Mouse (Mus musculus) splenic B cell, adult 2 months (primary cell): ENCODE measurements around the gene Fam57a.
A peak's percentile ranks its signal among the peaks of the same experiment; 100 is the strongest.

Experiments
- DNase-seq: peaks from one replicate; pipeline ENCODE4 v3.0.0-alpha.2; 2011; ENCODE audit warnings: low read depth, low spot score
- H3K27me3 ChIP-seq: 2 replicates; pipeline ENCODE4 v1.6.1; 2012; ENCODE audit warnings: mild to moderate bottlenecking, low read length, moderate library complexity, mixed read lengths; ENCODE audit not compliant: control insufficient read depth, poor library complexity, insufficient read depth, severe bottlenecking
- H3K36me3 ChIP-seq: 2 replicates; pipeline ENCODE4 v1.6.1; 2012; ENCODE audit warnings: mild to moderate bottlenecking, low read length, moderate library complexity, mixed read lengths; ENCODE audit not compliant: control insufficient read depth, poor library complexity, insufficient read depth, severe bottlenecking

Gene Fam57a

DNA sequence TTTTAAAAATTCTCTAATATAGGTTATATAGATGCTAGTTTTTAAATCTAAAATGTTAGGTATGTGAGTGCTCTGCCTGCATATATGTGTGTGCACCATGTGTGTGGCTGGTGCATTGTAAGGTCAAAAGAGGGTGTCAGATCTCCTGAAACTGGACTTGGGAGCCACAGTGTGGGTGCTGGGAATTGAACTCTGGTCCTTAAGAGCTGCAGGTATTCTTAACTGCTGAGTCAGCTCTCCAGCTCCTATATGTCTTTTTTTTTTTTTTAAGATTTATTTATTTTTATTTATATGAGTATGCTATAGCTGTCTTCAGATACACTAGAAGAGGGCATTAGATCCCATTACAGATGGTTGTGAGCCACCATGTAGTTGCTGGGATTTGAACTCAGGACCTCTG is 67.0 kb downstream of the Fam57a start:
- DNase-seq = no peak
- no peaks in the 10 kb centered on the region for H3K27me3 ChIP-seq
- no peaks in the 10 kb centered on the region; the same call in 1 of the 2 replicates for H3K36me3 ChIP-seq

DNA sequence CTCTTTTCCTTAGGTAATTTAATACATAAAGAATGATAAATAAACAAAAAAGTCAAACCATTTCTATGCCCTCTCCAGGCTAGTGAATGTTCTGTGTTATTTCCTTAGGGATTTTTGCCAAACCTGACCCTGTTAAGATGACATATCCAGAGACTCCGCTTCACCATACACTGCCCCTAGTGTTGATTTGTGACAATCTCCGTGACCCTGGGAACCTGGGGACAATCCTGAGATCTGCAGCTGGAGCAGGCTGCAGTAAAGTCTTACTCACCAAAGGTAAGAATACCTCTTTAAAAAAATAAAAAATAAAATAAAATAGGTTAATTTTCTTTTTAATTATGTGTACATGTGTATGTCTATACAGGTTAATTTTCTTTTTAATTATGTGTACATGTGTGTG is 67.8 kb downstream of the Fam57a start:
- no peak for DNase-seq
- Histone ChIP-seq H3K27me3 (no peaks in the 10 kb centered on the region), H3K36me3 (no peaks in the 10 kb centered on the region; the same call in 1 of the 2 replicates)

DNA sequence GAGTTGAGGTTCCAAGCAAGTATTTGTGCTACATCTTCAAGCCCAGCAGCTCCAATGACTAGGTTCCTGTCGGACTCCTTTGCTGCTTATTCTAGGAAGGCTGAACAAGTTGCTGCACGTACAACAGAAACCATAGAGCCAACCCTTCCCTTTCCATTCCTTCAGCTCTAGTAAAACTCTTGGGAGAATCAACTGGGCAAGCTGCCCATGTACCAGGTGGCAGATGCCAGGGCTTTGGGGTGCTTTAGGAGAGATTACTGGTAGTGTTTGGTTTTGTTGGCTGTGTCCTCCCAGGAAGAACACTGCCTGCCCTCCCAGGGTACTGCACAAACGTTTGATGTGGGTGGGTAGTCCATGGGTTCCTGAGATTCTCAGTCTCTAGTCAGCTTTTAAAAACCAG is 72.6 kb downstream of the Fam57a start:
- no peak for DNase-seq
- H3K27me3 ChIP-seq = no peaks in the 10 kb centered on the region
- H3K36me3 ChIP-seq = no peaks in the 10 kb centered on the region; the same call in 1 of the 2 replicates

DNA sequence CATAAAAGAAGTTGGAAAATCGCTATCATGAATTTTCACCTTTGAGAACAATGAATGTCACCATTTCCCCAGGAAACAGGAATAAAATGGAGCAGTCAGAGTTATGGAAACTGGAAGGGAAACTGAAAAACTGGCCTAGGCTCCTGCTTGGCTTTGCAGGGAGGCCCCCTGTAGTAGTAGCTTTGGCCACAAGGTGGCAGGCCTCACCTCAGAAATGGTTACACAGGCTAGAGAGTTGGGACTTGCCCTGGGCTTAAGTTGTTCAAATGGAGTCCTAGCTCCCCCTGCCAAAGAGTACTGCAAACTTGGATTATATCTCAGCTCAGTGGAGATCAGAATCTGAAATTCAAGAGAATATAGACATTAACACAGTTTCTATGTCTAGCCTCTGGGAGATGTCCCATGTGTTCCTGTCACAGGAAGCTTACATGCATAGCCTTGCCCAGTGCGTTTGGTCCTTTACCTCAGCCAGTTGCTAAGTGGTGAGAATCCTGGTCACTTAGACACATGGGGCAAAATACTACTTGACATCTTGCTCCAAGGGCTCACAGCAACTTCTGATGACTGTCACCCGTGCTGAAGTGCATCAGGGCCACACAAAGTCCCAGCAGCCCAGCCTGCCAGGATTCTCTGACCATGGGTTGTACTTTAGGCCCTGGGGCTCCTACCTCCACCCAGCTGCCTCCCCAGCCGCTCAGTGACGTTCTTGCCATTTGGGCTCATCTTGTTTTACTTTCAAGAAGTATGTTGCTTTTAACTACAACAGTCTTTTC is 73.9 kb downstream of the Fam57a start:
- Histone ChIP-seq H3K27me3 (no peaks in the 10 kb centered on the region), H3K36me3 (no peaks in the 10 kb centered on the region; the same call in 1 of the 2 replicates)
- peak; percentile 89 for DNase-seq

DNA sequence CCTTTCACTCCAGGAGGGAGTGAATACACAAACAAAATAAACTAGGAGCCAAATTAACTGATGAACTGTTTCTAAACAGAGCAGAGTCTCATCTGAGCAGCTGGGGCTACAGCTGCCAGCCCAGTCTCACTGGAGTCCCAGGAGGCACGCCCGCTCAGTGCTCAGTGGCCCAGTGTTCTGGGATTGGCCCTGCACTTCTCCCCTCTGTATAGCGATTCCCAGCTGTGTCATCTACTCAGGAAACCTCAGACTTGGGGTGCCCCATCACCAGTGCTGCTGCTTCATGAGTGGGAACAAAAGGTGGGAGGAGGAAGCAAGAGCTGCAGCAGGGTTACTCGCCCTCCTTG is 74.4 kb downstream of the Fam57a start:
- no peaks in the 10 kb centered on the region; the same call in 1 of the 2 replicates for H3K36me3 ChIP-seq
- no peaks in the 10 kb centered on the region for H3K27me3 ChIP-seq
- DNase-seq = no peak

DNA sequence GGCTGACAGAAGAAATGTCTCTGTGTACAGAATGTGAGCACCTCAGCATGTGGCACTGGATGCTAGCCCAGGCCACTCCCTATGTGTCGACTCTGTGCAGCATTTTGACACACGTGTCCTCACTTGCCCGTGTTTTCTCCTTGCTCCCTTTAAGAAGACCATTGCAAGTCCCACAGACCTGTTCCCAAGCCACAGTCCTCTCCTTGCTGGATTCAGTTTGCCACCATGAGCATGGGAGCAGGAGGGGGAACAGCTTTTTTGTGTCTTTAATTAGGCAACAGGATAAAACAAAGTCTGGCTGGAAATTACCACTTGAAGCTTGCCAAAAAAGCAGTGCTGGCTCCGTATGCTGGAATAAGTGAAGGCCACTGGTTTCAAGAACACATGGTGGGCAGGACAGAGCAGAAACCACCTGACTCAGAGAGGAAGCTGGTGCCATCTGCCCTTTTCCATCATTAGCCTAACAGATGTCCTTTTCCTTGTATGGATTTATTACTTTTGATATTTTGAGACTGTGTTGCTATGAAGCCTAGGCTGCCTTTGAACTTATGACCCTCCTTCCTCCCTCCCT is 76.0 kb downstream of the Fam57a start:
- Histone ChIP-seq H3K27me3 (no peaks in the 10 kb centered on the region), H3K36me3 (no peaks in the 10 kb centered on the region)
- no peak for DNase-seq

DNA sequence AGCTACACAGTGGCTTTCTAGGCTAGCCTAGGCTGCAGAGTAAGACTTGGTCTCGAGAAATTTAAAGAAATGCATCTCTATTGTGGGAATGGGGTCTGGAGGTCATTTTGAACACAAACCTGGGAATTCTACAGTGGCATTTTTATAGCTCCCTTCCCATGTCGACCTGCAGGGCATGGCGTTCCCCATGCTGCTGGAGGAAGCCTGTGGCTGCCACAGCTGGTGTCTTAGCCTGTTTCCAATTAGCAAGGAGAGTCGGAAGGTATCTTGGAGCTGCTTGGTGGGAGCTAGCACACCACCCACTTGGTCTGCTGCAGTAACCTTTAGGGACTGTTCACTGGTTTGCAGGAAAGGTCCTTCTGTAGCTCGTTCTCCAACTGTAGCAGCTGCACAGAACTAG is 76.7 kb downstream of the Fam57a start:
- Histone ChIP-seq H3K27me3 (no peaks in the 10 kb centered on the region), H3K36me3 (no peaks in the 10 kb centered on the region)
- DNase-seq = no peak

DNA sequence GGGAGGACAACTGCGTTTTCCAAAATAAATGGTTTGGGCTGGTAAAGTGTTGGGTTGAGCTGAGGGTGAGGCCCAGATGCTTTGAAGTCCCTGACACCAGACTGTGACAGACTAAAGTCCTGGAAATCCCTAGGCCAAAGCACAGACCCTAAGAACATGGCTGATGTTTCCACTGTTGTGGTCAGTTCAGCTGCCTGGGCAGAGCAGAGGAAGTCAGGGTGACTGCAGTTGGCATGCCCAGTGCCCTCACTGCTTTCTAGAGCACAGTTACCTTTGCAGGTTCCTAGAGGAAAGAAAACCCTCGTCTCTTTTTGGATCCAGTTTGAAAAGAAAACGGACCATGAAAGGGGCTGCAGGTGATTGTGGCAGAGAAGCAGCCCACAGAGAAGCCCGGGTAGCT is 77.9 kb downstream of the Fam57a start:
- Histone ChIP-seq H3K36me3 (no peaks in the 10 kb centered on the region), H3K27me3 (no peaks in the 10 kb centered on the region)
- DNase-seq = no peak

DNA sequence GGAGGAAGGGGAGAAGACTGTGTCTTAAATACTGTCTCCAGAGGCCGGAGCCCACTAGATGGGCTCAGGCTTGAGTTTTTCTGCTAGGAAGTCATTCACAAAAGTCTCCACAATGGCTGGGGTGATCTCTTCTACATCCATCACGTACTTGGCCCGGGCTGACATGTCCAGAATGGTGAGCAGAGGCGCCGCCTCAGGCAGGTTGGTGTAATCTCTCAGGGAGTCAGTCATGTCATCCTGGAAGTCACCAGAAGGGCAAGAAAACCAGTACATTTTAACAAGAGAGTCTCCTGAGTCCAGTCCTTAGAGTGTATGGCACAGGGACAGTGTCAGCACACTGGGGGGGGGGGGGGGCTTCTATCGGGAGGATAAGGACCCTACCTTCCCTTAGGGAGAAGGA is 79.0 kb downstream of the Fam57a start:
- no peaks in the 10 kb centered on the region for H3K27me3 ChIP-seq
- no peaks in the 10 kb centered on the region for H3K36me3 ChIP-seq
- DNase-seq = no peak

DNA sequence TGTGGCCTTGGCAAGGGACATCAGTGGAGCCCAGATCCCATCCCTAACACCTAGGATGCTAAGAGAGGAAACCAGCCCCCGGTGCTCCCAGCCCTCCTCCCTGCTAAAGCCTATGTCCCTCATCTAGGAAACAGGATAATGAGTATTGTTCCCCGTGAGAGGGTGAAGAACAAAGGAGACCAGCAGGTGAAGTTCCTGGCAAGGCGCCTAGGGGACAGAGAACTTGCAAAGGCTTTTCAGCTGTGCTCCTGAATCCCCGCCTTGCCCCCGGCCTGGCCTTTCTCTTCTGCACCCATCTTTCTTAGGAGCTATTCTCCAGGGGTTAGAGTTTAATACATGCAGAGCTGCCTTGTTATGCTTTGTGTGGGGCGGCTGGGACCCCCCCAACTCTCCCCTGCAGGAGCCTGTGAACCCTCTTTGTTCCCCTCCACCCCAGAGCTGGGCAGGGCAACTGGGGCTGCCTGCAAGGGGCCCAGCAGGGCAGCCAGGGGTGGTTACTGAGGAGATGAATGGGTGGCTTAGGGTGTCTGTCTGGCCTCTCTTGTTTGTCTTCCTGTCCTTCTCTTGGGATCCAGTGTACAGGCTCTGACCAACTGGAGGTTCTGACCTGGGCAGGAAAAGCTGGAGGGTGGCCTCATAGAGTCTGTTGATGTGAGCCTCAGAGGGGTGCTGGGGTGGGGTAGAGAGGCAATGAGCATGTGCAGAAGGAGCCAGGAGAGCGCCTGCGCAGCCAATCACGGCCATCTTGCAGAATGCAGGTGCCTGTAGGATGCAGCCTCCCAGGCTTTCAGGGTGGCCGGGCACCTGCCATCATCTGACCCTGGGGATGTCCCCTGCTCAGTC is 81.0 kb downstream of the Fam57a start:
- no peaks in the 10 kb centered on the region for H3K36me3 ChIP-seq
- H3K27me3 ChIP-seq = no peaks in the 10 kb centered on the region
- no peak for DNase-seq

DNA sequence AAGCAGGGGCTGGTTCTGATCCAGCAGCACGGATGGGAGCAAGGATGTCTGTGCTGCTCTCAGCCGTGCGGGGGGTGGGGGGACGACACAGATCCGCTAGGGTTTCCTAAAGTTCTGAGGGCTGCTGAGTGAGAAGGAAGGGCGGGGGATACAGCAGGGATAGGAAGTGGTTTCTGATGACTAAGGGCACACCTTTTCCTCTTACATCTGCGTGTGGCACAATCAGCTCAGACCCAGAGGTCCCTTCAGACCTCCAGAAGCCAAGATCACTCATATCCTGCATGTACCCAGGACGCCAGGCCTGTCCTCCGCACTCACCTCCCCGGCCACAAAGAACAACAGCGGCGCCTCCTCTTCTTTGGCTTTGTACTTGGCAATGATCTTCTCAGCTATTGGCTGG is 81.8 kb downstream of the Fam57a start:
- DNase-seq = no peak

DNA sequence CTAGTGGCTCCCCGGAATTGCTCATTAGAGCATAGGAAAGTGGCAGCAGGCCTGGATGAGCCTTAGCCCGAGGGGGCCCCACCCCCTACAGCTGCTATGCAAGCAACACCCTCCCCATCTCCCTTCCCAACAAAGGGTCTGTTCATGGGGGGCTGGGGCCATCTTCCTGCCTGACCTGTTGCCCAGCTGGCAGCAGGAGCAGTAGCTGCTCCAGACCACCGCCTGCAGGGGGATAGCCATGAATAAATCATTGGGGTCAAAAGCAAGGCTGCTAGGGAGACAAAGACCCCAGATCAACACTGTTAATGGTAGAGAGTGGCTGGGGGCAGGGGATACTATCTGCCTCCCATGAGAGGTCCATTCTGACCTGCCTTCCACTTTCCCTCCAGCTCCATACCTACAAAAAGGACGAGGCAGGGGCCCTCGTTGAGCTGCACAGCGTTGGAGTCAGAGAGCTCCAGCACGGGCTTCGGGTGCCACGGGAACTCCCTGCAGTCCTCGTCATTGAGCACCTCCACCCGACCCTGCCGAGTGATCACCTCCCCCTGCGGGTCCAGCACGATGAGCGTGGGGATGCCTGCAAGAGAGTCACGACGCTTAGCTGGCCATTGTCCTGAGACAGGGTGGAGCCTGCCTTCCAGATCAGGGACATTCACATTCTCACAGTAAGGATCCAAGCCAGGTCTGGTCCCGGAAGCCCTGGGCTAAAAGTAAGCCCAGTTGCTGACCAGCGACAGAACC is 83.3 kb downstream of the Fam57a start:
- Histone ChIP-seq H3K27me3 (no peaks in the 10 kb centered on the region), H3K36me3 (no peaks in the 10 kb centered on the region)
- DNase-seq = no peak

More for the DNA sequence above, 81.8 kb downstream of the Fam57a start:
- no peaks in the 10 kb centered on the region for H3K27me3 ChIP-seq
- H3K36me3 ChIP-seq = no peaks in the 10 kb centered on the region
